Mouse (Mus musculus): ENCODE measurements around the gene Zfp316. TPM values are rescaled to one million over a fixed set of nuclear protein-coding genes. Genes with fewer than 3 reads are reported as not detected.

Gene Zfp316
- total and polyA plus RNA-seq, 3 experiments = 4.3 to 4.8 TPM; not detected in 1

- TF ChIP-seq MAFK (IDR thresholded peaks at IDR 0.05; ENCODE audit: borderline replicate concordance, low read depth, low read length) = no peak
Measured at GRCm38 (mm10) chr5:143253186-143253880, 16.5 kb downstream of the Zfp316 start (continued).

GRCm38 (mm10) chr5:143252791-143253185 is 17.0 kb downstream of the Zfp316 start:
- Histone ChIP-seq H3K4me3 (ENCODE audit: control insufficient read depth in 1 of 2, insufficient read depth in 1 of 2, low read depth in 2 of 2, low read length in 2 of 2) (no peak overlapping the region), H3K27me3 (ENCODE audit: control insufficient read depth in 1 of 2, insufficient read depth in 2 of 2, low read length in 2 of 2) (no peaks in the 10 kb centered on the region), H3K4me1 (ENCODE audit: control insufficient read depth in 1 of 2, insufficient read depth in 2 of 2, low read length in 2 of 2) (no peaks in the 10 kb centered on the region), H3K79me2 (ENCODE audit: control insufficient read depth, insufficient read depth, low read length, poor library complexity) (no peaks in the 10 kb centered on the region), H3K27ac (ENCODE audit: control insufficient read depth, low read depth, low read length) (no peak overlapping the region), H3K9ac (ENCODE audit: control insufficient read depth, low read depth, low read length, poor library complexity, severe bottlenecking) (no peak overlapping the region), H3K36me3 (ENCODE audit: control insufficient read depth in 1 of 2, insufficient read depth in 2 of 2, low read length in 2 of 2) (no peaks in the 10 kb centered on the region; a peak in 2 of 4 replicates), H3K9me3 (replicated peaks; ENCODE audit: insufficient read depth, low read length) (no peaks in the 10 kb centered on the region)
- no peak for TF ChIP-seq JUND (IDR thresholded peaks at IDR 0.05; ENCODE audit: low read depth, low read length)
- TF ChIP-seq ZKSCAN1 (IDR thresholded peaks at IDR 0.05; ENCODE audit: low read depth, low read length) = no peak
- no peak for TF ChIP-seq TBP (IDR thresholded peaks at IDR 0.05; ENCODE audit: low read depth, low read length)
- TF ChIP-seq MYC (IDR thresholded peaks at IDR 0.05; ENCODE audit: low read depth, low read length) = no peak
- no peak for TF ChIP-seq MAX (IDR thresholded peaks at IDR 0.05; ENCODE audit: low read length)
- TF ChIP-seq ETS1 (IDR thresholded peaks at IDR 0.05; ENCODE audit: low read depth, low read length) = no peak
- TF ChIP-seq POLR2AphosphoS2 (IDR thresholded peaks at IDR 0.05; ENCODE audit: low read length) = no peak
- no peak for TF ChIP-seq MAZ (IDR thresholded peaks at IDR 0.05; ENCODE audit: low read depth, low read length)
- TF ChIP-seq NELFE (IDR thresholded peaks at IDR 0.05; ENCODE audit: low read depth, low read length) = no peak
- no peak for TF ChIP-seq E2F4 (IDR thresholded peaks at IDR 0.05; ENCODE audit: borderline replicate concordance, low read depth, low read length)
- TF ChIP-seq UBTF (IDR thresholded peaks at IDR 0.05; ENCODE audit: borderline replicate concordance, insufficient read depth, low read depth, low read length) = no peak
- TF ChIP-seq CTCF (IDR thresholded peaks at IDR 0.05 in 2 of 3, conservative IDR thresholded peaks at IDR 0.05 in 1 of 3; ENCODE audit: control insufficient read depth in 1 of 3, insufficient read depth in 1 of 3, low read depth in 2 of 3, low read length in 3 of 3, poor library complexity in 1 of 3, severe bottlenecking in 1 of 3) = no peak
- TF ChIP-seq ZNF384 (IDR thresholded peaks at IDR 0.05; ENCODE audit: low read depth, low read length) = no peak
- TF ChIP-seq POLR2A (IDR thresholded peaks at IDR 0.05; ENCODE audit: control insufficient read depth in 1 of 2, insufficient read depth in 1 of 2, low read depth in 1 of 2, low read length in 2 of 2, poor library complexity in 1 of 2) = no peak
- no peak for TF ChIP-seq TAL1 (IDR thresholded peaks at IDR 0.05; ENCODE audit: low read length)
- TF ChIP-seq TCF12 (IDR thresholded peaks at IDR 0.05; ENCODE audit: low read depth, low read length) = no peak
- DNase-seq (ENCODE audit: low read depth, low spot score) = no peak

- Histone ChIP-seq H3K27ac (ENCODE audit: control insufficient read depth, low read depth, low read length) (no peak overlapping the region), H3K79me2 (ENCODE audit: control insufficient read depth, insufficient read depth, low read length, poor library complexity) (no peaks in the 10 kb centered on the region), H3K4me1 (ENCODE audit: control insufficient read depth in 1 of 2, insufficient read depth in 2 of 2, low read length in 2 of 2) (no peaks in the 10 kb centered on the region), H3K27me3 (ENCODE audit: control insufficient read depth in 1 of 2, insufficient read depth in 2 of 2, low read length in 2 of 2) (no peaks in the 10 kb centered on the region), H3K4me3 (ENCODE audit: control insufficient read depth in 1 of 2, insufficient read depth in 1 of 2, low read depth in 2 of 2, low read length in 2 of 2) (no peak overlapping the region), H3K36me3 (ENCODE audit: control insufficient read depth in 1 of 2, insufficient read depth in 2 of 2, low read length in 2 of 2) (no peaks in the 10 kb centered on the region; a peak in 2 of 4 replicates), H3K9ac (ENCODE audit: control insufficient read depth, low read depth, low read length, poor library complexity, severe bottlenecking) (no peak overlapping the region), H3K9me3 (replicated peaks; ENCODE audit: insufficient read depth, low read length) (no peaks in the 10 kb centered on the region)
- DNase-seq (ENCODE audit: low read depth, low spot score) = no peak
- TF ChIP-seq E2F4 (IDR thresholded peaks at IDR 0.05; ENCODE audit: borderline replicate concordance, low read depth, low read length) = no peak
- TF ChIP-seq USF1 (IDR thresholded peaks at IDR 0.05; ENCODE audit: low read depth, low read length) = no peak
- TF ChIP-seq MAX (IDR thresholded peaks at IDR 0.05; ENCODE audit: low read length) = no peak
- no peak for TF ChIP-seq TBP (IDR thresholded peaks at IDR 0.05; ENCODE audit: low read depth, low read length)
- TF ChIP-seq RCOR1 (IDR thresholded peaks at IDR 0.05; ENCODE audit: low read depth, low read length) = no peak
- TF ChIP-seq POLR2AphosphoS2 (IDR thresholded peaks at IDR 0.05; ENCODE audit: low read length) = no peak
- no peak for TF ChIP-seq MYB (IDR thresholded peaks at IDR 0.05; ENCODE audit: low read depth, low read length)
- no peak for TF ChIP-seq ZKSCAN1 (IDR thresholded peaks at IDR 0.05; ENCODE audit: low read depth, low read length)
- TF ChIP-seq ZC3H11A (IDR thresholded peaks at IDR 0.05; ENCODE audit: low read depth, low read length) = no peak
- TF ChIP-seq USF2 (IDR thresholded peaks at IDR 0.05; ENCODE audit: borderline replicate concordance in 1 of 2, insufficient read depth in 1 of 2, low read depth in 1 of 2, low read length in 2 of 2) = no peak
- TF ChIP-seq RAD21 (IDR thresholded peaks at IDR 0.05; ENCODE audit: low read depth, low read length) = no peak
- no peak for TF ChIP-seq TAL1 (IDR thresholded peaks at IDR 0.05; ENCODE audit: low read length)
- TF ChIP-seq MEF2A (IDR thresholded peaks at IDR 0.05; ENCODE audit: extremely low read depth, insufficient replicate concordance, low read depth, low read length, poor library complexity, severe bottlenecking) = no peak
- no peak for TF ChIP-seq GABPA (IDR thresholded peaks at IDR 0.05; ENCODE audit: low read depth, low read length)
- no peak for TF ChIP-seq MYC (IDR thresholded peaks at IDR 0.05; ENCODE audit: low read depth, low read length)
- no peak for TF ChIP-seq NRF1 (IDR thresholded peaks at IDR 0.05; ENCODE audit: insufficient read depth, low read depth, low read length, poor library complexity, severe bottlenecking)
- TF ChIP-seq POLR2AphosphoS5 (IDR thresholded peaks at IDR 0.05; ENCODE audit: borderline replicate concordance, low read depth, low read length) = no peak
- no peak for TF ChIP-seq TCF12 (IDR thresholded peaks at IDR 0.05; ENCODE audit: low read depth, low read length)
Measured at GRCm38 (mm10) chr5:143252039-143252438, 17.8 kb downstream of the Zfp316 start.
